Mouse (Mus musculus) forebrain, embryonic 10.5 days (tissue): ENCODE measurements around the gene Nup50. TPM values are rescaled to one million over a fixed set of nuclear protein-coding genes. Genes with fewer than 3 reads are reported as not detected.

ENCODE experiments used
- DNase-seq: peaks from one replicate; pipeline ENCODE4 v3.0.0-alpha.2; 2017; ENCODE audit warnings: low spot score; ENCODE audit errors: extremely low spot score
- H3K27ac ChIP-seq: fragments of 300-500 bp; sonication (generic); 2 replicates; pipeline ENCODE4 v1.5.1; 2016; ENCODE audit warnings: mild to moderate bottlenecking
- H3K27me3 ChIP-seq: fragments of 300-500 bp; sonication (generic); 2 replicates; pipeline ENCODE4 v1.6.1; 2016; ENCODE audit warnings: mild to moderate bottlenecking; ENCODE audit not compliant: poor library complexity, severe bottlenecking
- H3K36me3 ChIP-seq: fragments of 300-500 bp; sonication (generic); replicated peaks from 2 replicates; pipeline ENCODE4 v1.6.1; 2016; ENCODE audit warnings: mild to moderate bottlenecking, moderate library complexity
- H3K4me1 ChIP-seq: fragments of 300-500 bp; sonication (generic); 2 replicates; pipeline ENCODE4 v1.6.1; 2016
- H3K4me3 ChIP-seq: fragments of 300-500 bp; sonication (generic); 2 replicates; pipeline ENCODE4 v1.5.1; 2016; ENCODE audit warnings: mild to moderate bottlenecking, moderate library complexity
- H3K9me3 ChIP-seq: fragments of 300-500 bp; sonication (generic); 2 replicates; pipeline ENCODE4 v1.6.1; 2016; ENCODE audit warnings: mild to moderate bottlenecking, moderate library complexity
- WGBS: fragments of 180-500 bp; shearing (Covaris S2); methylation state at CpG from one replicate; pipeline ENCODE4 v1.1.7; 2016; 5-methylcytosine and 5-hydroxymethylcytosine counted together
- polyA plus RNA-seq: library from polyadenylated mRNA; unstranded; fragments of >200 nt; fragmentation: Nextera tagmentation; extraction: Ambion mirVana; gene quantifications from 2 replicates; pipeline ENCODE4 v1.2.1, GENCODE M21; 2016

Gene Nup50
- polyA plus RNA-seq, 1 experiment from 2014 or later, result 75.8 TPM

DNA sequence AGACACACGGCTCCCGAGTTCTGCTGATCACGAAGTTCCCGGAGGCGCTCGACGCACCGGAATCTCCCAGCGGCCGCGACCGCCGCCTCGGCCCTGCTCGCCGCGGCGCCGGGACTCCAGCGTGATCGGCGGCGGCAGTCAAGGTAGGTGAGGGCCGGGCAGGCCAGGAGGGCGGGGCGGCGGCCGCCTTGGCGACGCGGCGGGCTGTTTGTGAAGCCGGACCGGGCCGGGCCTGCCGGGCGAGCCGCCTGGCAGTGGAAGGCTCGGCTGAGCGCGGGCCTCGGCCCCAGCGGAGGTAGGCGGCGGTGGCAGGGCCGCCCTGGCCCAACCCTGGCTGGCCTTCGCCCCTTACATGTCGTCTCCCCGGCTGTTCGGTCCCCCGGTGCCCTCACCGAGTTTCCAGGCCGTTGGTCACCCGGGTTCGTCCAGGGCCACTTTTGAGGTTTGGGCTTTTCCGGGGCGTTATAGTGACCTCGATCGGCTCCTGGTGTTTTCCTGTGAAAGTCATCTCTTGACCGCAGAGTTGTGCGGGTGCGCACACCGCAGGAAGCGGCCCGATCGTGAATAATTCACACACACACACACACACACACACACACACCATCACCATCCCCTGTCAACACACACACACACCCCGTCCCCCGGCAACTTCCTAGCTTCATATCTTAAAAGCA is 434 bp downstream of the Nup50 start:
- peak overlapping the region; percentile 98 for H3K27ac ChIP-seq
- no peaks in the 10 kb centered on the region for H3K27me3 ChIP-seq
- under 1% methylated on average over 68 of the region's 68 CpGs for WGBS
- no peaks in the 10 kb centered on the region for H3K9me3 ChIP-seq
- peaks cover 45% of the 10 kb centered on the region for H3K36me3 ChIP-seq
- peaks cover 36% of the 10 kb centered on the region for H3K4me1 ChIP-seq
- no peak for DNase-seq
- peak overlapping the region; percentile 99 for H3K4me3 ChIP-seq

DNA sequence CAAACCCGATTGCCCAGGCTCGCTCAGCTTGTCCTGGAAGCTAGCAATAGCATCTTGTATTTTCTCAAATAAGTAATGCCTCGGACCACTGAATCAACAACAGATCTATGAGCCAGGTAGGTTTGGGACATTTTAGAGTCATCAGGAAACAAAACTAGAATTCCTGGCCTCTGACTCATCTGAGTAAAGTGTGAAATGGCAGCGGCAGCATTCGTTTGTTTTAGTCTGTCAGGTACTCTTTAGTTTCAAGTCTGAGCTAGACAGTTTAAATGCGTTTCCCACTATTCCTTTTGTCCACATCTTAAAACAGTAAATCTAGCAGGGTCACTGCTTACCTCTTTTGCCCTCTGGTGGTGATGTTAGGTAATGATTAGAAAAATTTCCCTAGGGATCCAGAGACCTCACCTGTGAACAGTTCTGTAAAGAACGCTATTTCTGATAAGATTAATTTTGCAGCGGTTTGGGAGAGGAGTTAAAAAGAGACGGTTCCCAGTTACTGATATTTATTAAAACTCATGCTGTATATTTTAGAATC is 1.6 kb downstream of the Nup50 start:
- peaks cover 48% of the 10 kb centered on the region for H3K36me3 ChIP-seq
- 24% methylated on average over 9 of the region's 9 CpGs for WGBS
- H3K27ac ChIP-seq, result 0 out of 2 replicates have a peak overlapping the region, but pooled peaks have one; percentile 12
- H3K4me1 ChIP-seq, result peaks cover 36% of the 10 kb centered on the region
- no peaks in the 10 kb centered on the region for H3K27me3 ChIP-seq
- no peak for DNase-seq
- no peaks in the 10 kb centered on the region for H3K9me3 ChIP-seq
- H3K4me3 ChIP-seq, result peak overlapping the region; percentile 99

DNA sequence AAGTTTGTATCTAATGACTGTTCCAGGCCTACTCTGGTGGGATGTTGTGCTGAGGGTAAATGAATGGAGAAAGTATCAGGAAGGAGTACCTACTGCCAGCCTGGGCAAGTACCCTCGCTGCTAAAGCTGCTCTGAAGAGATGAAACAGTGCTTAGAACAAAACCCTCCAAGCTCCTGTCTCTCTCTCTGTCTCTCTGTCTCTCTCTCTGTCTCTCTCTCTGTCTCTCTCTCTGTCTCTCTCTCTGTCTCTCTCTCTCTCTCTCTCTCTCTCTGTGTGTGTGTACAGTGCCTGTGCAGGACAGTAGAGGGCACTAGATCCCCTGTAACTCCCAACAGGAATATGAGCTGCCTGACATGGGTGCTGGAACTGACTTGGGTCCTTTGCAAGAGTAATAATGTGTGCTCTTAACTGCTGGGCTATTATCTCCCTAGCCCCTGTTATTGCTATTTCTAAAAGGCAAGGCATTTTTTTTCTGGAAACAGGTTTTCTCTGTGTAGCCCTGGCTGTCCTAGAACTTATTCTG is 2.3 kb downstream of the Nup50 start:
- Histone ChIP-seq H3K27me3 (no peaks in the 10 kb centered on the region), H3K4me3 (peak overlapping the region; percentile 99; the same call in 1 of the 2 replicates), H3K9me3 (no peaks in the 10 kb centered on the region), H3K4me1 (peaks cover 36% of the 10 kb centered on the region), H3K36me3 (peaks cover 54% of the 10 kb centered on the region), H3K27ac (no peak overlapping the region)
- no peak for DNase-seq
- 90% methylated on average over 1 of the region's 1 CpGs for WGBS

DNA sequence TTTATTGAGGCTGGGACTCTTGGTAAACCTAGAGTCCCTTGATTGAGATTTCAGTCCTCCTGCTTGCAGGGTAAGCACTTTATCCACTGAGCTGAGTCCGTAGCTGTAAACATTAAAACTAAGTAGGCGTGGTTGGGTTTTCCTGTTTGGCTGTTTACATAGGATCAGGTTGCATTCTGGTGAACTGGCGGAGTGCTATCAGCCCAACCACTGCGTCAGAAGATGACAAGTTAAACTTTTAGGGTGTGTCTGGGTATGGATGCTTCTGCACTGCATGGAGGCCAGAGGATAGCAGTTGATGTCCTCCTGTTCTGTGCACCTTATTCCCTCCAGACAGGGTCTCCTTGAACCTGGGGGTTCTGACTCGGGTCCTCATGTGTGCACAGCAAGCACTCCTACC is 9.1 kb downstream of the Nup50 start:
- 72% methylated on average over 5 of the region's 5 CpGs for whole genome bisulfite sequencing
- no peaks in the 10 kb centered on the region for H3K27me3 ChIP-seq
- H3K36me3 ChIP-seq, result peaks cover 100% of the 10 kb centered on the region
- DNase-seq, result no peak
- no peaks in the 10 kb centered on the region for H3K9me3 ChIP-seq
- no peak overlapping the region for H3K4me3 ChIP-seq
- H3K4me1 ChIP-seq, result no peaks in the 10 kb centered on the region
- H3K27ac ChIP-seq, result no peak overlapping the region

DNA sequence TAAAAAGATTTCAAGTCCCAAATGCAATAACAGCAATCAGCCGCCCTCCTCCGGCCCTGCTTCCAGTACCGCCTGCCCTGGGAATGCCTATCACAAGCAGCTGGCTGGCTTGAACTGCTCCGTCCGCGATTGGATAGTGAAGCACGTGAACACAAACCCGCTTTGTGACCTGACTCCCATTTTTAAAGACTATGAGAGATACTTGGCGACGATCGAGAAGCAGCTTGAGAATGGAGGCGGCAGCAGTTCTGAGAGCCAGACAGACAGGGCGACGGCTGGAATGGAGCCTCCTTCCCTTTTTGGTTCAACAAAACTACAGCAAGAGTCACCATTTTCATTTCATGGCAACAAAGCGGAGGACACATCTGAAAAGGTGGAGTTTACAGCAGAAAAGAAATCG is 11.7 kb downstream of the Nup50 start:
- Histone ChIP-seq H3K27me3 (no peaks in the 10 kb centered on the region), H3K36me3 (peaks cover 100% of the 10 kb centered on the region), H3K4me3 (no peak overlapping the region), H3K4me1 (no peaks in the 10 kb centered on the region), H3K27ac (no peak overlapping the region), H3K9me3 (no peaks in the 10 kb centered on the region)
- WGBS, result 94% methylated on average over 16 of the region's 16 CpGs
- no peak for DNase-seq

DNA sequence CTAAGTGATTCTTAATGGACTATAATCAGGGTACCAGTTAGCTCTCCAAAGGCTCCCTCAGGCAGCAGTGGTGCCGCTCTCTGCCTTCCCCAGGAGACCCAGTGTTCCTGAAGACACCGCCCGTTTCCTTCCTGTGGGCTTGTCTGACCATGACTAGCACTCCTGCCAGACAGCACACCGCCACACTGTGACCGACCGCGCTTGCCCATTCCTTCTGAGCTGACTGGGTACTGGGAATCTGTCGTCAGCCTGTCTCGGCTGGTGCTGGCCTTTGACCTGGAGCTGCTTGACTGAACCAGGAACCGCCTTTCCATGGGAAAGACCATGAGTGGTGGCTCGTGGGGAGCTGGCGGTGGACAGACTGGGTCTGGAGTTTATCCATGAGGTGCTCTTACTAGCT is 16.9 kb downstream of the Nup50 start:
- no peak for DNase-seq
- Histone ChIP-seq H3K27me3 (no peaks in the 10 kb centered on the region), H3K4me3 (no peak overlapping the region), H3K4me1 (no peaks in the 10 kb centered on the region), H3K9me3 (no peaks in the 10 kb centered on the region), H3K36me3 (peaks cover 87% of the 10 kb centered on the region), H3K27ac (no peak overlapping the region)
- WGBS, result 88% methylated on average over 12 of the region's 12 CpGs

DNA sequence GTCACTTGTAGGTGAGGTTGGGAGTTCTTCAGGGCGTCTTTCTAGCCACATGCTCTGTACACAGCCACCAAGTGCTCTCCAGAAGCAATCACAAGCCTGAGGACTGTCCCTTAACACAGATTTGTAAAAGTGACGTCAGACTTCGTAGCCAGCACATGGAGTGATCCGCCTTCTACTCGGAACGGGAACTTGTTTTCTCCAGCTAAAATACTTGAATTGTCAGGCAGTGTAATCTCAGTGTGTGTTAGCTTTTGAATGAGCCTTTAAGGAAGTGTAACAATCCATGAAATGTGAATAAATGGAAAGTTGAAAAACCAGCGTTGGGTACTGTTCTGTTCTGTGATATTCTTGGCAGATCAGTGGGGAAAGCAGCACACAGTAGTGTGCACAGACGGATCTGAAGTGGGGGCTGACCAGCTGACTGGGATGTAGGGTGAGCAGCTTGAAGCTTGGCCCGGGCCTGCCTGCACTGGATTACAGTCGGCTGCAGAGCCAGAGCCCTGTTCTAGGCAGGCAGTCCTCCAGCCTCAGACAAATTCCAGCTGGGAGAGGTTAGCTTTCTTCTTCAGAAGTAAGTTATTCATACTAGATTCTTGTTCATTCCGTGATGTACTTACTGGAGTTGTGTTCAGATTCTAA is 19.6 kb downstream of the Nup50 start:
- Histone ChIP-seq H3K27ac (no peak overlapping the region), H3K4me3 (no peak overlapping the region), H3K9me3 (no peaks in the 10 kb centered on the region), H3K4me1 (no peaks in the 10 kb centered on the region), H3K36me3 (peaks cover 65% of the 10 kb centered on the region), H3K27me3 (no peaks in the 10 kb centered on the region)
- 83% methylated on average over 11 of the region's 11 CpGs for WGBS
- DNase-seq, result no peak

DNA sequence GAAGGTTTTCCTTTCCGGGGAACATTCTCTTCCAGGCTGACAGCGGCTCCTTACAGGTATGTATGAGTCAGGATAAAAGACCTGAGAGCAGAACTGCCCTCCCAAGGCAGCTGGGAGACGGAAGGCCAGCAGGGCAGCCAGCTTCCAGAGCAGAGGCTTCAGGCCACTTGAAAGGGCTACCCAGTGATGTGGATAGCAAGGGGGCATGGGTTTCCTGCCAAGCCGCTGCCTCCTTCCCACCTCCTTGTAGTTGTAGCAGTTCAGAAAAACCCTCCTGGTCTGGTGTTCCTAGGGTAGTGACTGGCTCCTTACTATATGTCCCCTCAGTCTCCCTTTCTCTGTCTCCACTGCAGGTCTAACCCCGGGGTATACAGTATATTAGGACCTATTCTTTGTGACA is 21.1 kb downstream of the Nup50 start:
- no peak overlapping the region for H3K27ac ChIP-seq
- WGBS, result 87% methylated on average over 5 of the region's 5 CpGs
- H3K36me3 ChIP-seq, result peaks cover 65% of the 10 kb centered on the region
- H3K4me1 ChIP-seq, result no peaks in the 10 kb centered on the region
- H3K9me3 ChIP-seq, result no peaks in the 10 kb centered on the region
- no peak overlapping the region for H3K4me3 ChIP-seq
- H3K27me3 ChIP-seq, result no peaks in the 10 kb centered on the region
- DNase-seq, result no peak

DNA sequence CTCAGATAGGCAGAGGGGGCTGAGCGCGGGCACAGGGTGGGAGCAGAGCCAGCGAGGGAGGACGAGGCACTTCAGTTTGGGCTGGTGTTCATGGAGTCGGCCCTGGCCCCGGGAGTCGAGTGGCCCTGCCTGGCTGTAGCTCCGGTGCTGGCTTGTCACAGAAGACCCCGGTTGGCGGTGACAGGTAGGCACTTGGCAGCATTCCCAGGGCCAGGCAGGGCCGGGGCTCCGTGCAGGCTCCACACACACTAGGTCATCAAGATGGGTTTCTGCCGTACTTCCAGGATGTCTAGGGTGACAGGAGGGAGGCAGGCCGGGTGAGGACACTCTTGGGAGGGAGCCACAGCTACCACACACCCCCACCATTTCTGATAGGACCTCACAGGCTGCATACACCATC is 25.8 kb downstream of the Nup50 start:
- WGBS, result 92% methylated on average over 14 of the region's 14 CpGs
- no peak overlapping the region for H3K4me3 ChIP-seq
- H3K4me1 ChIP-seq, result no peaks in the 10 kb centered on the region
- no peaks in the 10 kb centered on the region for H3K27me3 ChIP-seq
- no peak overlapping the region for H3K27ac ChIP-seq
- peaks cover 67% of the 10 kb centered on the region for H3K36me3 ChIP-seq
- no peaks in the 10 kb centered on the region for H3K9me3 ChIP-seq
- DNase-seq, result no peak

DNA sequence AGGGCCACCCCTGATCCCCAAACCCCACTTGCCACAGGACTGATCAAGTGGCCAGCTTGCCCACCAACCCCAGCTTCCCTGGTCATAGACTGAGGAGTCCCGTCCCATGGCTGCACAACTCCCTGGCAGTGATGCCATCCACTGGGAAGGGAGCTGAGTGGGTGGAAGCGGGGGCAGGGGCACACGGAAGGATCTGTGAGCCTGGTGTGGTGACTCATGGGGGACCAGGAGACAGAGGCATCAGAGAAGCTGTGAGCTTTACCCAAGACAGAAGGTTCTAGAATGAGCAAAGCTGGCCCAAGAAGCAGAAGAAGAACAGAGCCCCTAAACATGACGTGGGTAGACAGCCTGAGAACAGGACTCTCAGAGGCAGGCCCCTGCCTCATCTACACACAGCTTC is 26.8 kb downstream of the Nup50 start:
- DNase-seq, result no peak
- Histone ChIP-seq H3K27me3 (no peaks in the 10 kb centered on the region), H3K4me3 (no peak overlapping the region), H3K36me3 (peaks cover 78% of the 10 kb centered on the region), H3K9me3 (no peaks in the 10 kb centered on the region), H3K27ac (no peak overlapping the region), H3K4me1 (no peaks in the 10 kb centered on the region)
- 90% methylated on average over 4 of the region's 4 CpGs for WGBS

DNA sequence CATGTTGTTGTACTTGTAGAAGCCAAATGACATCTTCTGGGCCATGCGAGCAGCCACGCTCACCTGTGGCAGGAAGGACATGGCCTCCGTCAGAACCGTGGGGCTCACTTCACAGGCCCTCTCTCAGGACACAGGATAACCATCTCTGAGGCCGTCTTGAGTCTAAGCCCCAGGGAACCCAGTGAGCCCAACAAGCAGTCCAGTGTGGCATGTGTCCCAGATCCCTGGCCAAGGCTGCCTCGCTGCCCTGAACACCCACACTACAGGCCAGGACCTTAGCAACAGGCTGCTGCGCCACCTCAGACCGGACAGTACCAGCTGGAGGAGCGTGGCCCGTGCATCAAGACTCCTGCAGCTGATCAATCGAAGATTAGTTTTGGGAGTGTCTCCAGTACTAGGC is 30.0 kb downstream of the Nup50 start:
- Histone ChIP-seq H3K9me3 (no peaks in the 10 kb centered on the region), H3K36me3 (peaks cover 95% of the 10 kb centered on the region), H3K4me1 (peaks cover 8% of the 10 kb centered on the region), H3K27ac (no peak overlapping the region), H3K27me3 (no peaks in the 10 kb centered on the region), H3K4me3 (no peak overlapping the region)
- WGBS, result 95% methylated on average over 11 of the region's 11 CpGs
- DNase-seq, result no peak

DNA sequence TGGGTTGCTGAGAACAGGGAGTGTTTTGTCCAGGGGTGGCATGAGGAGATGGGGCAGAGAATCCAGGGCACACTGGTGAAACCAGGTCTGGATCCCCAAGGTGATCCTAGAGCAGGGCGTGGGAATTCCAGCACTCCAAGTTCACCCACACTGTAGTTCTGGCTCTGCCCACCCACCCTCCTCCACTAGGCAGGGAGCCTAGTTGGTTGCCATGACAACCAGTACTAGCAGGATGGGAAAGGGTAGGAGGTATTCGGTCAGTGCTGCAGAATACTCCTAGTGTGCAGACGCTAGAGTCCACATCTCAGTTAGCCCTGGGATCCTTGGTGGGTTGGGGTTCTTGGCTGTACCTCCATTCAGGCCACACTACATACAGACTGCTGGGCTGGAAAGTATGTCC is 34.6 kb downstream of the Nup50 start:
- DNase-seq, result no peak
- Histone ChIP-seq H3K9me3 (no peaks in the 10 kb centered on the region), H3K36me3 (peaks cover 62% of the 10 kb centered on the region), H3K27me3 (no peaks in the 10 kb centered on the region), H3K27ac (no peak overlapping the region), H3K4me3 (no peak overlapping the region), H3K4me1 (peaks cover 22% of the 10 kb centered on the region)
- WGBS, result 67% methylated on average over 3 of the region's 3 CpGs

DNA sequence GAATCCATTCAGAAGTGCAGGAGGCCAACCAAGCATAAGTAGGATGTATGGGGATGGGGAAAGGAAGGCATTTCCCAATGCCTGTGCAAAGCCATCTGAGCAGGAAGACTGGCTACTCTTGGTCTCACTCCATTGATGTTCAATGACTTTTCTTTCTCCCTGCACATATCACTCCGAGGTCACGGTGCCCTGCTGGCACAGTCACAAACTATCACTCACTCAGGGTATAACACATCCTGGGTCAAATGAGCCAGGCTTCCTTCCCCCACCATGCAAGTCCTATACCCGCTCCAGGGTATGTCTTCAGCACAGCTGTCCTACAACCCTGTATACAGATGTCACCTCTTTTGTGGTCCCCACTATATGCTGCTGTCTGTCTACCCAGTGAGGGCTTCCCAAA is 35.1 kb downstream of the Nup50 start:
- DNase-seq, result no peak
- no peak overlapping the region for H3K27ac ChIP-seq
- no peaks in the 10 kb centered on the region for H3K9me3 ChIP-seq
- no peaks in the 10 kb centered on the region for H3K27me3 ChIP-seq
- 92% methylated on average over 3 of the region's 3 CpGs for WGBS
- H3K36me3 ChIP-seq, result peaks cover 57% of the 10 kb centered on the region
- H3K4me3 ChIP-seq, result no peak overlapping the region
- peaks cover 22% of the 10 kb centered on the region for H3K4me1 ChIP-seq
